Mouse (Mus musculus) left cerebral cortex, postnatal 4 days (tissue): ENCODE data around the gene Dppa5a. TPM values are rescaled to one million over a fixed set of nuclear protein-coding genes. Genes with fewer than 3 reads are reported as not detected.
"Not testable (repeated sequence)": the region's sequence is repeated elsewhere in the genome, so short reads cannot be mapped to it uniquely, and the experiment has no call there.

Source experiments
- DNase-seq: peaks from one replicate; pipeline ENCODE4 v3.0.0-alpha.2; 2022
- intact Hi-C: fragments of 180-260 bp; cut with DNase I; formaldehyde crosslinking; loops from one replicate; pipeline ENCODE4 v1.15.1; 2025
- total RNA-seq, 2 experiments: library from RNA; stranded (reverse); gene quantifications; 2 replicates each; pipeline ENCODE4 v1.2.3; 2021

Gene Dppa5a
- total RNA-seq, 2 experiments from 2014 or later: 0.85 to 3.4 TPM

- intact Hi-C loops: no loop called here
- DNase-seq: no peak
These were observed 2.0 kb downstream of the Dppa5a start for GRCm38 (mm10) chr9:78365850-78366544.

- no peak for DNase-seq
- intact Hi-C loops: no loop called here
These were observed 3.3 kb downstream of the Dppa5a start for GRCm38 (mm10) chr9:78364701-78365100.

GRCm38 (mm10) chr9:78363374-78363773 is 4.6 kb downstream of the Dppa5a start:
- no peak for DNase-seq
- intact Hi-C loops: no loop called here

- DNase-seq: no peak
- intact Hi-C loops: no loop called here
These were observed 7.5 kb downstream of the Dppa5a start for GRCm38 (mm10) chr9:78360484-78360872.

- intact Hi-C loops: no loop called here
- no peak for DNase-seq
These were observed 8.1 kb downstream of the Dppa5a start for GRCm38 (mm10) chr9:78359750-78360483.

- peak; percentile 68 for DNase-seq
- intact Hi-C loops: no loop called here
These were observed 9.9 kb downstream of the Dppa5a start for GRCm38 (mm10) chr9:78358053-78358452.

- DNase-seq: no peak
- intact Hi-C loops: no loop called here
These were observed 12.4 kb downstream of the Dppa5a start, which contains the start of gene Gsta2 for GRCm38 (mm10) chr9:78355611-78356010. Gsta2 (minus strand) TSS chr9:78355788.

- intact Hi-C loops: no loop called here
- no peak for DNase-seq
These were observed 13.1 kb downstream of the Dppa5a start for GRCm38 (mm10) chr9:78354665-78355578.

- intact Hi-C loops: no loop called here
- no peak for DNase-seq
These were observed 16.3 kb downstream of the Dppa5a start for GRCm38 (mm10) chr9:78351504-78352220.

- intact Hi-C loops, DNase-seq: not testable (repeated sequence)
These were observed 18.0 kb downstream of the Dppa5a start for GRCm38 (mm10) chr9:78350007-78350406.

- DNase-seq, intact Hi-C loops: not testable (repeated sequence)
These were observed 18.8 kb downstream of the Dppa5a start for GRCm38 (mm10) chr9:78349141-78349540.

GRCm38 (mm10) chr9:78348206-78349004 is 19.6 kb downstream of the Dppa5a start:
- DNase-seq, intact Hi-C loops: not testable (repeated sequence)

GRCm38 (mm10) chr9:78347004-78347403 is 21.0 kb downstream of the Dppa5a start:
- intact Hi-C loops: no loop called here
- DNase-seq: no peak

- intact Hi-C loops, DNase-seq: not testable (repeated sequence)
These were observed 22.7 kb downstream of the Dppa5a start for GRCm38 (mm10) chr9:78345235-78345634.

GRCm38 (mm10) chr9:78343055-78343454 is 24.9 kb downstream of the Dppa5a start:
- DNase-seq, intact Hi-C loops: not testable (repeated sequence)

GRCm38 (mm10) chr9:78342494-78342893 is 25.5 kb downstream of the Dppa5a start:
- intact Hi-C loops, DNase-seq: not testable (repeated sequence)

GRCm38 (mm10) chr9:78340324-78340723 is 27.7 kb downstream of the Dppa5a start:
- intact Hi-C loops: not testable (repeated sequence)
- peak; percentile 31 for DNase-seq

GRCm38 (mm10) chr9:78337050-78337449 is 30.9 kb downstream of the Dppa5a start:
- intact Hi-C loops: not testable (repeated sequence)
- peak; percentile 11 for DNase-seq

- intact Hi-C loops, DNase-seq: not testable (repeated sequence)
These were observed 40.7 kb downstream of the Dppa5a start, which contains the start of gene Omt2b for GRCm38 (mm10) chr9:78327289-78327688. Omt2b (plus strand) TSS chr9:78327589.
